Mouse (Mus musculus) hindbrain, embryonic 16.5 days (tissue): ENCODE measurements around the gene Rrm1. TPM values are rescaled to one million over a fixed set of nuclear protein-coding genes. Genes with fewer than 3 reads are reported as not detected.

Source experiments
- ATAC-seq: fragments of 200-750 bp; cut with Nextera tagmentation; 2 replicates; pipeline ENCODE4 v1.8.0; 2017; ENCODE audit warnings: moderate TSS enrichment, moderate library complexity
- H3K27ac ChIP-seq: fragments of 300-500 bp; sonication (generic); 2 replicates; pipeline ENCODE4 v1.5.1; 2014; ENCODE audit warnings: low read depth, mild to moderate bottlenecking, control low read depth, low read length, moderate library complexity
- H3K27me3 ChIP-seq: fragments of 300-500 bp; sonication (generic); replicated peaks from 2 replicates; pipeline ENCODE4 v1.6.1; 2014; ENCODE audit warnings: low read length; ENCODE audit not compliant: control insufficient read depth, insufficient read depth
- H3K36me3 ChIP-seq: fragments of 300-500 bp; sonication (generic); 2 replicates; pipeline ENCODE4 v1.6.1; 2014; ENCODE audit warnings: mild to moderate bottlenecking, low read length, moderate library complexity, mixed read lengths; ENCODE audit not compliant: control insufficient read depth, insufficient read depth
- H3K4me1 ChIP-seq: fragments of 300-500 bp; sonication (generic); 2 replicates; pipeline ENCODE4 v1.6.1; 2014; ENCODE audit warnings: low read depth, low read length; ENCODE audit not compliant: control insufficient read depth, insufficient read depth
- H3K4me2 ChIP-seq: fragments of 300-500 bp; sonication (generic); 2 replicates; pipeline ENCODE4 v1.6.1; 2014; ENCODE audit warnings: mild to moderate bottlenecking, low read length, control low read depth, moderate library complexity
- H3K4me3 ChIP-seq: fragments of 300-500 bp; sonication (generic); 2 replicates; pipeline ENCODE4 v1.5.1; 2014; ENCODE audit warnings: mild to moderate bottlenecking, low read length, control low read depth, moderate library complexity
- H3K9ac ChIP-seq: fragments of 300-500 bp; sonication (generic); 2 replicates; pipeline ENCODE4 v1.6.1; 2014; ENCODE audit warnings: low read depth, mild to moderate bottlenecking, control low read depth, low read length, moderate library complexity
- H3K9me3 ChIP-seq: fragments of 300-500 bp; sonication (generic); 2 replicates; pipeline ENCODE4 v1.6.1; 2014; ENCODE audit warnings: mild to moderate bottlenecking, low read length, moderate library complexity; ENCODE audit not compliant: control insufficient read depth
- WGBS: fragments of 180-500 bp; shearing (Covaris S2); extraction: QIAGEN DNeasy Blood & Tissue Kit; methylation state at CpG from one replicate; pipeline ENCODE4 v1.1.7; 2014; 5-methylcytosine and 5-hydroxymethylcytosine counted together
- polyA plus RNA-seq: library from polyadenylated mRNA; unstranded; fragments of >200 nt; fragmentation: Nextera tagmentation; extraction: Ambion mirVana; gene quantifications from 2 replicates; pipeline ENCODE4 v1.2.1, GENCODE M21; 2015

Rrm1 gene
- polyA plus RNA-seq, 1 experiment from 2014 or later, result 48.8 TPM

DNA sequence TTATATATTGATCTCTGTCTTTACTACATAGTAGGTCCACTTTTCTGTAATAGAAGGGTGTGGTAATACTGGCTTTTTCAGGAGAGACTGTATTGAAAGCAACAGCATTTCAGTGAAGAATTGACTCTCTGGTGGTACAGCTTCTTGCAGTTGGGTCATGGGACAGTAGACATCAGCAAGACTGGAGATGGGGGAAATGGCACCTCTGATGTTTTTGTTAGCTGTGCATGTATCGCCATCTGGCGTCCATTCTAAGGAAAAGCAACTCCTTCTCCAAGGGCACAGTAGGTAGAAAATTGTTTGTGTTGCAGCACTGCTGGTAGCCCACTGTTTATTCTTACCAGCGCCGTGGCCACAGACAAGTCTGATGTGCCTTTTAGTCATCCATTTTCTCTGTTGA lies 24.1 kb upstream of the Rrm1 start:
- peak; percentile 89 for ATAC-seq
- 3% methylated on average over 4 of the region's 4 CpGs for WGBS
- Histone ChIP-seq H3K4me3 (no peak overlapping the region), H3K9me3 (no peaks in the 10 kb centered on the region), H3K27me3 (no peaks in the 10 kb centered on the region), H3K36me3 (no peaks in the 10 kb centered on the region), H3K9ac (no peak overlapping the region), H3K27ac (no peak overlapping the region), H3K4me1 (no peaks in the 10 kb centered on the region), H3K4me2 (no peak overlapping the region)

DNA sequence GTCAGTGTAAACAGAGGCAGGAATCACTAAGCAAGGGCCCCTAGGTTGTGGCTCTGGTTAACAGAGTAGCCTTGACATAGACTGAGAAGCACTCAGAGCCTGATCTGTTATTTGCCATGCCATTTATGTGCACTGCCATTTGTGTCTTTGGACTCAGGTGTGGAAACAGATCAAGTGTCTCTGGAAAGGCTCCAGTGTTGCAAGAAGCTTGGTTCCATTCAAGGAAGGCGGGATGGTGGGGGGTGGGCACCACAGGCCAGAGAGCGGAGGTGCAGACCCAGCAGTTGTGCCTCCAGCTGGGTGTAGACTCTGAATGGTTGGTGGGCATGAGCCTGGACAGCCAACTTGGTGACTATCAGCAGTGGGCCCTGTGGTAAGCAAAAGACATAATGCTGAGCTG lies 19.5 kb upstream of the Rrm1 start:
- Histone ChIP-seq H3K4me1 (no peaks in the 10 kb centered on the region), H3K9ac (no peak overlapping the region), H3K4me3 (no peak overlapping the region), H3K9me3 (no peaks in the 10 kb centered on the region), H3K36me3 (no peaks in the 10 kb centered on the region), H3K4me2 (no peak overlapping the region), H3K27me3 (no peaks in the 10 kb centered on the region), H3K27ac (no peak overlapping the region)
- WGBS, result 100% methylated on average over 2 of the region's 2 CpGs
- ATAC-seq, result no peak

DNA sequence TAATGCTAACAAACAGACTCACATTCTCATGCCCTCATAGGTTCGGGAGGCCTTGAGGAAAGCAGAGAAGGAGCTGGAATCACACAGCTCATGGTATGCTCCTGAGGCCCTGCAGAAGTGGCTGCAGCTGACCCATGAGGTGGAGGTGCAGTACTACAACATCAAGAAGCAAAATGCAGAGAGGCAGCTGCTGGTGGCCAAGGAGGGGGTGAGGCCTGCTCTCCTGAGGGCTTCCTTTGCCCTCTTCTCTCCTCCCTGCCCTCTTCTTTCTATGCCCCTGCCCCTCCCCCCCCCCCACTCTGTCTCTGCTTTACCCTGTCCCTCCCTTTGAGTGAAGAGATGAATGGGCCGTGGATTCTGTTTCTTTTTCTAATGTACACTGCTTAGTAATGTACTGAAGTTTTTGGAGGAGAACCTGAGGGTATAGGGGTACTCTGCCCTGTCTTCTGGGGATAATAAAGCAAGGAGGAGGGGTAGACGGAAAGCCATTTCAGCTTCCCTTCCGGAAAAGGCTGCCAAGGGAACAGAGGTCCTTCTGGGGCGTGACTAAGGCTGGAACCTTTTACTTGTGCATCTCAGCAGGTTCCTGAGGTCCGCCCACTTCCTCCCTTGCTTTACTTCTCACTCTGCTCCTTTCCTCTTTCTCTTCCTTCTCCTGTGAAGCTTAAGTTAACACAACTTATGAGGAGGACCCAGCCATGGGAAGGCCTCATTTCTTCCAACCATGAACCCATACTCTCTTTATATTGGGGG lies 15.4 kb upstream of the Rrm1 start:
- WGBS, result 51% methylated on average over 6 of the region's 6 CpGs
- H3K4me3 ChIP-seq, result no peak overlapping the region
- ATAC-seq, result no peak

GRCm38 (mm10) chr7:102434344-102434743 lies 7.2 kb upstream of the Rrm1 start:
- no peak overlapping the region for H3K4me2 ChIP-seq
- H3K27me3 ChIP-seq, result no peaks in the 10 kb centered on the region
- no peak for ATAC-seq
- H3K4me1 ChIP-seq, result no peaks in the 10 kb centered on the region
- no peak overlapping the region for H3K27ac ChIP-seq
- H3K9me3 ChIP-seq, result no peaks in the 10 kb centered on the region
- H3K4me3 ChIP-seq, result no peak overlapping the region
- H3K36me3 ChIP-seq, result peaks cover 3% of the 10 kb centered on the region; the same call in 1 of the 2 replicates
- no peak overlapping the region for H3K9ac ChIP-seq
- WGBS, result 75% methylated on average over 2 of the region's 2 CpGs

More for the DNA sequence above, 15.4 kb upstream of the Rrm1 start:
- Histone ChIP-seq H3K9ac (no peak overlapping the region), H3K36me3 (no peaks in the 10 kb centered on the region; the same call in 1 of the 2 replicates), H3K27ac (no peak overlapping the region), H3K9me3 (no peaks in the 10 kb centered on the region), H3K27me3 (no peaks in the 10 kb centered on the region), H3K4me1 (no peaks in the 10 kb centered on the region), H3K4me2 (no peak overlapping the region)

DNA sequence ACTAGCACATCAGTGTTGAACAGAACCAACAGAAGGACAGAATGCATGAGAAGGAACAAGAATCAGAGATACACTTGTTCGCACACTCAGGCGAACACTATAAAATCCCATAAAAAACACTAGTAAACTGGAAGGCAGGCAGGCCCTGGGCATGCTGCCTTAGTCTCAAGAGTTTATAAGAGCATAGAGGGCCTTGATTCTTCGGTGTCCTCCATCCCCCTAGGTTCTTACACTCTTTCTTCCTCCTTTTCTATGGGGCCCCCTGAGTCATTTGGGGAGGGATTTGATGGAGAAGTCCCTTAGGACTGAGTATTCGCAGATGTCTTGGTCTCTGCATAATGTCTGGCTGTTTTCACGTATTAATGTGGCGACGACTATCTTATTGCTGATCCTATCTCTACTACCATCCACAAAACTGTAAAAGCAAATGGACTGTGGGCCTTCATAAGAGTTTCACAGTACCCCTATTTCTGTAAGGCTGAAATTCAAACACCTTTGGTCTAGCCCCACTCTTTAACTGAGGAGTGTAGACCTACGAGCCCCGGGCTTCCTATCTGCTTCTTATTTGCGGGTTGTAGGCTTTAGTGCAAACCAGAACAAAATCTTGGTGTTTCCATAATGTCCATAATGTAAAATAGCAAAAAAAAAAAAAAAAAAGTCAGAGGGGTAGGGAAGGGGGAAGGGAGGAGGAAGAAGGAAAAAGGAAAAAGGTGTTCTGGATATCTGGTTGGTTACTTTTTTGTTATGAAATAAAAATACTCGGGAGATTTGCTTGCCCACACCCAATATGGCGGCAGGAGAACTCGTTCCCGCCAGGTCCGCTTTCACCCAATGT lies 456 bp upstream of the Rrm1 start:
- peak overlapping the region; percentile 47 for H3K4me2 ChIP-seq
- H3K36me3 ChIP-seq, result 0 out of 2 replicates have a peak, but pooled peaks cover 5% of the 10 kb centered on the region
- peak; percentile 0; the same call in 1 of the 2 replicates for ATAC-seq
- peaks cover 12% of the 10 kb centered on the region for H3K4me1 ChIP-seq
- H3K4me3 ChIP-seq, result peak overlapping the region; percentile 65
- peak overlapping the region; percentile 25; the same call in 1 of the 2 replicates for H3K27ac ChIP-seq
- no peaks in the 10 kb centered on the region for H3K9me3 ChIP-seq
- H3K27me3 ChIP-seq, result peaks cover 3% of the 10 kb centered on the region; the same call in 1 of the 2 replicates
- no peak overlapping the region for H3K9ac ChIP-seq
- 53% methylated on average over 15 of the region's 15 CpGs for WGBS

DNA sequence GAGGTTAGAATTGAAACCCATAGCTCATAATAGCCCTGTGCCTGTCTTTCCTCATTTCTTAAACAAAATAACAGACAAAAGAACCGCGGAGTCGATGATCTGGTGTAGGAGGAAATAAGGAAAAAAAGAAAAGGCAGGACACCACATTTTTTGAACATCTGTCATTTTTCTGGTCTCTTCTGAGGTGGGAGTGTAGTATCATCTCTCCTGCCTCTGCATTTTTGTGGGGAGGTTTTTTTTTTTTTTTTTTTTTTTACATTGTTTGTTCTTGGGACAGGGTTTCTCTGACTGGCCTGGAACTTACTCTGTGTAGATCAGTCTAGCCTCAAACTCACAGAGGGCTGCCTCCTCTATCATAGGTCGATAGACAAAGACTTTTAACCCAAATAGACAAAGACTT lies 937 bp downstream of the Rrm1 start:
- Histone ChIP-seq H3K9me3 (no peaks in the 10 kb centered on the region), H3K4me2 (peak overlapping the region; percentile 64), H3K27me3 (peaks cover 3% of the 10 kb centered on the region; the same call in 1 of the 2 replicates), H3K4me3 (peak overlapping the region; percentile 65), H3K4me1 (peaks cover 12% of the 10 kb centered on the region), H3K9ac (peak overlapping the region; percentile 73), H3K27ac (peak overlapping the region; percentile 23; the same call in 1 of the 2 replicates), H3K36me3 (peaks cover 9% of the 10 kb centered on the region; the same call in 1 of the 2 replicates)
- ATAC-seq, result no peak
- WGBS, result 2% methylated on average over 4 of the region's 4 CpGs

DNA sequence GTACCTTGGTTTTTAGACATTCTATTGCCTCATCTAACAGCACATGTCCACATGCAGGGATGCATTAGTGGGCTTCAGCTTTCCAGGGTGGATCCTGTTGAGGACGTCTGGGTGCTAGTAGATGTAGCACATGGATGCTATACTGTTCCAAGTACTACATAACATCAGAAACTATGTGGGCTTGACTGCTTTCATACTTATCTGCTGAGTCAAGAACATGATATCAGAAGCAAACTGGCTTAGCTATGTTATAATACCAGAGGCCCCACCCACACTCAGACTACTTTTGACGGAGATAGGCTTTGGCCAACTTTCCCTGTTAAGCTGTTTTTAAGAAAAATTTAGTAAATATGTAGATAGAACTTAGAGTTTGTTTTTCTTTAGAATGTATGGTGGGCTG lies 2.8 kb downstream of the Rrm1 start:
- ATAC-seq, result no peak
- Histone ChIP-seq H3K4me3 (no peak overlapping the region), H3K9ac (no peak overlapping the region), H3K4me2 (no peak overlapping the region), H3K36me3 (peaks cover 17% of the 10 kb centered on the region), H3K27me3 (peaks cover 3% of the 10 kb centered on the region; the same call in 1 of the 2 replicates), H3K27ac (no peak overlapping the region), H3K9me3 (no peaks in the 10 kb centered on the region), H3K4me1 (peaks cover 12% of the 10 kb centered on the region)
- WGBS, result 82% methylated on average over 2 of the region's 2 CpGs

- Histone ChIP-seq H3K4me3 (no peak overlapping the region), H3K27ac (no peak overlapping the region), H3K9ac (no peak overlapping the region), H3K9me3 (no peaks in the 10 kb centered on the region), H3K36me3 (peaks cover 26% of the 10 kb centered on the region), H3K27me3 (no peaks in the 10 kb centered on the region), H3K4me2 (no peak overlapping the region), H3K4me1 (peaks cover 12% of the 10 kb centered on the region)
- WGBS, result 93% methylated on average over 9 of the region's 9 CpGs
- no peak for ATAC-seq
These were observed 4.9 kb downstream of the Rrm1 start for GRCm38 (mm10) chr7:102446438-102446837.
